Mouse (Mus musculus) liver, embryonic 16.5 days (tissue): ENCODE results near the gene Pik3c2b. TPM values are rescaled to one million over a fixed set of nuclear protein-coding genes. Genes with fewer than 3 reads are reported as not detected.

Source experiments
- ATAC-seq: fragments of 200-750 bp; cut with Nextera tagmentation; 2 replicates; pipeline ENCODE4 v1.8.0; 2017; ENCODE audit warnings: low read depth, mild to moderate bottlenecking, moderate number of reproducible peaks, moderate library complexity
- H3K27ac ChIP-seq: fragments of 300-500 bp; sonication (generic); 2 replicates; pipeline ENCODE4 v1.5.1; 2014; ENCODE audit warnings: mild to moderate bottlenecking, low read length
- H3K27me3 ChIP-seq: fragments of 300-500 bp; sonication (generic); 2 replicates; pipeline ENCODE4 v1.6.1; 2014; ENCODE audit warnings: low read depth, low read length, mixed read lengths; ENCODE audit not compliant: control insufficient read depth, insufficient read depth
- H3K36me3 ChIP-seq: fragments of 300-500 bp; sonication (generic); 2 replicates; pipeline ENCODE4 v1.6.1; 2014; ENCODE audit warnings: mild to moderate bottlenecking; ENCODE audit not compliant: control insufficient read depth, insufficient read depth
- H3K4me1 ChIP-seq: fragments of 300-500 bp; sonication (generic); 2 replicates; pipeline ENCODE4 v1.6.1; 2014; ENCODE audit warnings: low read depth, low read length, mixed read lengths; ENCODE audit not compliant: control insufficient read depth
- H3K4me2 ChIP-seq: fragments of 300-500 bp; sonication (generic); 2 replicates; pipeline ENCODE4 v1.6.1; 2014; ENCODE audit warnings: low read depth, low read length, mixed read lengths
- H3K4me3 ChIP-seq: fragments of 300-500 bp; sonication (generic); 2 replicates; pipeline ENCODE4 v1.5.1; 2014; ENCODE audit warnings: low read depth, mild to moderate bottlenecking, low read length
- H3K9ac ChIP-seq: fragments of 300-500 bp; sonication (generic); 2 replicates; pipeline ENCODE4 v1.6.1; 2014; ENCODE audit warnings: low read depth, low read length
- H3K9me3 ChIP-seq: fragments of 300-500 bp; sonication (generic); replicated peaks from 2 replicates; pipeline ENCODE4 v1.6.1; 2016; ENCODE audit warnings: low read length; ENCODE audit not compliant: control insufficient read depth
- WGBS: fragments of 180-500 bp; shearing (Covaris S2); extraction: QIAGEN DNeasy Blood & Tissue Kit; methylation state at CpG from one replicate; pipeline ENCODE4 v1.1.7; 2014; ENCODE audit not compliant: insufficient replicate concordance; 5-methylcytosine and 5-hydroxymethylcytosine counted together
- polyA plus RNA-seq: library from polyadenylated mRNA; unstranded; fragments of >200 nt; fragmentation: Nextera tagmentation; extraction: Ambion mirVana; gene quantifications from 2 replicates; pipeline ENCODE4 v1.2.1, GENCODE M21; 2015

Pik3c2b gene
- polyA plus RNA-seq, 1 experiment from 2014 or later, result 1.2 TPM

DNA sequence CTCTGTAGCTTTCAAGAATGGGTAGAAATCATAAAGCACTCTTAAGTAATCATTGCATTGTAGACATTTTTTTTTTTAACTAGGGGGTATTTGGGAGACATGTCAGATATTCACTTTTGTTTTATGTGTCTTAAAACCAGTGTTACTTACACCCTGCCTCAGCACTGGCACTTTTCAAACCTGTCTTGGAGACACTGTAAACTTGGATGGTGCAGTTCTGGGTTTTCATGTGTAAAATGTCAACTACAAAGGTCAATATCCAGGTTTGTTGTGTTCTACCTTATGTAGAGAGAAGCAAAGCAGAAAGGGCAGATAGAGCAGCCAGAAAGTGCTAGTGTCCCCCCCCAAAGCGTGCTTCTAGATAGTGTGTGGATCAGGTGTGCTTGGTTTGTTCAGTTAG is 92.9 kb downstream of the Pik3c2b start:
- 79% methylated on average over 1 of the region's 1 CpGs for WGBS

DNA sequence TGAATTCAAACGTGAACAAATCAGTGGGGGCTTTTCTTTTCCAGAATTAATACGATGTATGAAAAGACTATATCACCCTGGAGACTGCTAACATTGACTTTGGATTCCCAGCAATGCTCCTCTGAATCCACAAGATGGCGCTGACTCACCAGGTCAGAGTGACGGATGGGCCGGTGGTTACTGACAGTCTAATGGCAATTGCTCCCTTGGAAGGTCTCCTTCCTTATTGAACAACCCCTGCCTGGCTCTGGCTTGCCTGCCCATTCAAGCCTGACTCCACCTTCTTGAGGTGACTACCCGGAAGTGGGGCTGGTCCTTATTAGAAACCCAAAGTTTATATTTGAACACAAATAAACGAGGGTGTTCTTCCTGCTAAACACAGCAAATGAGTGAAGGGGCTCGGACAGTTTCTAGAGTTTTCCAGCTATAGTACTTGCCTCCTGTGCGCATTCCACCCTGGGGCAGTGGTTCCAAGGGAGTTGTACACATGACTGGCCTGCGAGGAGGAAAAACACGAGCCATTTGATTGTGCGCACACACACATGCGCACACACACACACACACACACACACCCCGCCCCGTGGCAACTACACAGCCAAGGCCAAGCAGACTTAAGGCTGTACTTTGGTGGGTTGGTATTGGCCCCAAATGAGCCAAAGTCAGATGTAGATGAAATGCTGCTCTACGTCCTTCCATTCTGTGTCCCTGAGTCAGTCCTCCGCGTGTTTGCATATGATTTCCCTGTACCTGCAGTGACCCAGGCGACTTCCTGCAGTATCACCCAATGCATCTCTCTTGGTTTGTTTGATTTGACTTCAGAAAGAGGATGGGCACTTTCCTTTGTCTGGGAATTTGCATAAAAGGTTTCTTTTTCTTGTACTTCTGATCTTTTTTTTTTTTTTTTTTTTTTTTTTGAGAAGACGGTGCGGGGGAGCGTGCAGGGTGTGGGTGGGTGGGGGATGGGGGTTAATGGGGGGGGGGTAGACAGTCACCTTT is 100.8 kb downstream of the Pik3c2b start:
- 0 out of 2 replicates have a peak, but pooled peaks have one; percentile 24 for ATAC-seq
- no peak overlapping the region for H3K27ac ChIP-seq
- H3K4me2 ChIP-seq, result no peak overlapping the region
- H3K27me3 ChIP-seq, result no peaks in the 10 kb centered on the region
- WGBS, result 57% methylated on average over 22 of the region's 22 CpGs
- no peaks in the 10 kb centered on the region for H3K4me1 ChIP-seq
- no peak overlapping the region for H3K4me3 ChIP-seq
- H3K9ac ChIP-seq, result no peak overlapping the region
- H3K36me3 ChIP-seq, result peaks cover 9% of the 10 kb centered on the region
- H3K9me3 ChIP-seq, result no peaks in the 10 kb centered on the region; the same call in 1 of the 2 replicates

More for the DNA sequence above, 92.9 kb downstream of the Pik3c2b start:
- Histone ChIP-seq H3K36me3 (peaks cover 72% of the 10 kb centered on the region), H3K9me3 (no peaks in the 10 kb centered on the region), H3K27ac (no peak overlapping the region), H3K4me1 (peaks cover 28% of the 10 kb centered on the region), H3K9ac (no peak overlapping the region), H3K4me2 (no peak overlapping the region), H3K27me3 (no peaks in the 10 kb centered on the region), H3K4me3 (no peak overlapping the region)
- no peak for ATAC-seq

DNA sequence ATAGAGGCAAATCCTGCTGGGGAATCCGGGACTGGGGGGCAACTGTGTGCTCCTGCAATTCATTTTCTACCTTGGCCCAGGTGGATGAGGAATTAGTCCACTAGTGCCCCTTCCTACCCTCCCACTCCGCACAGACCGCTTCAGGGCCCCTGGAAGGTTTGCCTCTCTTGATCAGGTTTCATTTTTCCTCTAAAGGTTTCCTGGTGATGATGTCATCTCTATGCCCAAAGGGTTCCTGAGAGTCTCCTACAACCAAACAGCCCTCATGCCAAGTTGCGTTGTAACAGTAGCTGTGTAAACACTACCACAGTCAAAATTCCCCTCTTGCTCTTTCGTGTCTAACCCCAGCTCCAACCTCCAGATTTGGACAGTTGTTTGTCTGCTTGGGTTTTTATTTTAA is 101.9 kb downstream of the Pik3c2b start:
- Histone ChIP-seq H3K27ac (no peak overlapping the region), H3K36me3 (peaks cover 3% of the 10 kb centered on the region; the same call in 1 of the 2 replicates), H3K4me2 (no peak overlapping the region), H3K4me3 (no peak overlapping the region), H3K4me1 (no peaks in the 10 kb centered on the region), H3K9me3 (no peaks in the 10 kb centered on the region; the same call in 1 of the 2 replicates), H3K27me3 (no peaks in the 10 kb centered on the region), H3K9ac (no peak overlapping the region)
- WGBS, result 73% methylated on average over 5 of the region's 5 CpGs
- no peak for ATAC-seq

GRCm38 (mm10) chr1:133148122-133148521 is 102.7 kb downstream of the Pik3c2b start:
- no peaks in the 10 kb centered on the region for H3K36me3 ChIP-seq
- WGBS, result 83% methylated on average over 8 of the region's 8 CpGs
- no peak overlapping the region for H3K4me3 ChIP-seq
- H3K27ac ChIP-seq, result no peak overlapping the region
- H3K9me3 ChIP-seq, result no peaks in the 10 kb centered on the region; the same call in 1 of the 2 replicates
- H3K27me3 ChIP-seq, result no peaks in the 10 kb centered on the region
- no peak overlapping the region for H3K4me2 ChIP-seq
- H3K4me1 ChIP-seq, result no peaks in the 10 kb centered on the region
- H3K9ac ChIP-seq, result no peak overlapping the region
- ATAC-seq, result no peak

DNA sequence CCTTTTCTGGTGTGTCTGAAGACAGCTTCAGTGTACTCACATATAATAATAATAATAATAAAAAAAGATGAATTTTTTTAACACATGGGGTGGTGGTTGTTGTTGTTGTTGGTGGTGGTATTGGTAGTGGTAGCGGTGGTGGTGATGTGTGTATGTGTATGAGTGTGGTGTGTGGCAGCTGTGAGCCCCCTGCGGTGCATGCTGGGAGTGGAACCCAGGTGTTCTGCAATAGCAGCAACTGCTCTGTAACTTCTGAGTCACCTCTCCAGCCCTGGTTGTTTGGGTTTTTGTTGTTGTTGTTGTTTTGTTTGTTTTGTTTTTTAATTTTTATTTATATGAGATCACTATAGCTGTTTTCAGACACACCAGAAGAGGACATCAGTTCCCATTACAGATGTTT is 105.1 kb downstream of the Pik3c2b start:
- H3K9ac ChIP-seq, result no peak overlapping the region
- no peaks in the 10 kb centered on the region; the same call in 1 of the 2 replicates for H3K9me3 ChIP-seq
- no peak overlapping the region for H3K27ac ChIP-seq
- no peak overlapping the region for H3K4me2 ChIP-seq
- H3K36me3 ChIP-seq, result no peaks in the 10 kb centered on the region
- no peak for ATAC-seq
- no peaks in the 10 kb centered on the region for H3K4me1 ChIP-seq
- H3K27me3 ChIP-seq, result no peaks in the 10 kb centered on the region
- H3K4me3 ChIP-seq, result no peak overlapping the region
- WGBS, result 84% methylated on average over 2 of the region's 2 CpGs

DNA sequence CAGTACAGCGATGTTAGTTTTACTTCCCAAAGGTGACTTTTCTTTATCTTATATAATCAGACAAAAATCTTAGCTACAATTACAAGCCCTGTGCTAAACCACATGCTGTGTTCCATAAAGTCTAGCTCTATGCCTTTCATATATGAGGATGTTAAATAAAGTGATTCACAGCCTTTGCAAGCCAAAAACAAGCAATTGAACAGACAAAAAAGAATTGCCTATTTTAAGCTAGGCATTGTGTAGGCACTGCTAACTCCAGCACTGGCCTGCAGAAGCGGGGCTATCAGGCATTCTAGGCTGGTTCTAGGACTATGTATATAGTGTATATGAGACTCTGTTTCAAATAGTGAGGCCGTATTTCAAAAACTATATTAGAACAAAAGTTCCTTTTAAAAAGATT is 106.7 kb downstream of the Pik3c2b start:
- H3K27ac ChIP-seq, result no peak overlapping the region
- H3K9ac ChIP-seq, result no peak overlapping the region
- 73% methylated on average over 3 of the region's 3 CpGs for WGBS
- no peaks in the 10 kb centered on the region; the same call in 1 of the 2 replicates for H3K9me3 ChIP-seq
- no peaks in the 10 kb centered on the region for H3K36me3 ChIP-seq
- H3K27me3 ChIP-seq, result no peaks in the 10 kb centered on the region
- no peak overlapping the region for H3K4me2 ChIP-seq
- no peak overlapping the region for H3K4me3 ChIP-seq
- H3K4me1 ChIP-seq, result no peaks in the 10 kb centered on the region
- no peak for ATAC-seq

- no peak overlapping the region for H3K27ac ChIP-seq
- H3K27me3 ChIP-seq, result peaks cover 10% of the 10 kb centered on the region
- ATAC-seq, result no peak
- no peaks in the 10 kb centered on the region for H3K9me3 ChIP-seq
- no peak overlapping the region for H3K4me2 ChIP-seq
- H3K36me3 ChIP-seq, result no peaks in the 10 kb centered on the region
- H3K4me1 ChIP-seq, result no peaks in the 10 kb centered on the region
- 60% methylated on average over 6 of the region's 6 CpGs for WGBS
- no peak overlapping the region for H3K9ac ChIP-seq
- H3K4me3 ChIP-seq, result no peak overlapping the region
These were observed 109.8 kb downstream of the Pik3c2b start for GRCm38 (mm10) chr1:133155270-133155669.
